Comparison of ENCODE assay signal across 8 mouse cellular contexts in genomic region chr8:84687705-84688100, GRCm38 (mm10). TPM values are rescaled to one million over a fixed set of nuclear protein-coding genes. Genes with fewer than 3 reads are reported as not detected.
DNase-seq lines count a peak whose midpoint lies in the region; ATAC-seq and TF ChIP-seq lines count a peak whose summit lies in the region.

Gene Nacc1, minus strand, starts transcription at chr8:84687862.

- peaks cover 50% of the 10 kb centered on the region for H3K4me1 ChIP-seq in hindbrain, embryonic 15.5 days (replicated peaks)

- H3K27me3 ChIP-seq in hindbrain, embryonic 15.5 days, result no peaks in the 10 kb centered on the region

- peak within 1 kb of the TSS; percentile 91 for H3K4me2 ChIP-seq in hindbrain, embryonic 15.5 days

- H3K27ac ChIP-seq in hindbrain, embryonic 15.5 days (replicated peaks), result peak within 1 kb of the TSS; percentile 84
- peak within 1 kb of the TSS; percentile 94 for H3K27ac ChIP-seq in left cerebral cortex, adult 2 months
- peak within 1 kb of the TSS; percentile 76 for H3K27ac ChIP-seq in macrophage

- H3K9ac ChIP-seq in hindbrain, embryonic 15.5 days, result peak within 1 kb of the TSS; percentile 98

- peak; percentile 90 for DNase-seq in R1 (ENCODE audit: low read depth, low spot score)
- peak; percentile 91 to 95 for DNase-seq in cerebellum, postnatal 25 days
- peak; percentile 89 for DNase-seq in gastrocnemius, adult 18-20 months (ENCODE audit: low spot score)
- DNase-seq in left cerebral cortex, adult 2 months (ENCODE audit: extremely low spot score in 1 of 2, low spot score in 2 of 2), result peak; percentile 84 to 86
- DNase-seq in right cerebral cortex, adult 2 months (ENCODE audit: low spot score in 2 of 2), result peak; percentile 80 to 87
- peak; percentile 80 to 87 for DNase-seq in urinary bladder, postnatal 36 days (ENCODE audit: low spot score in 2 of 2)

- TF ChIP-seq CTCF in left cerebral cortex, adult 2 months (IDR thresholded peaks at IDR 0.05), result peak; percentile 22

- WGBS in hindbrain, embryonic 15.5 days, result under 1% methylated on average over 30 of the region's 37 CpGs
- under 1% methylated on average over 37 of the region's 37 CpGs for WGBS in macrophage (ENCODE audit: missing documents)

- intact Hi-C loops in left cerebral cortex, adult 2 months (cut with DNase I), result loop anchor here (1.0 kb wide), 1 partner anchor 25 kb away; the partner anchor contains the start of gene Ier2

- peaks cover 13% of the 10 kb centered on the region for H3K36me3 ChIP-seq in hindbrain, embryonic 15.5 days
- peaks cover 9% of the 10 kb centered on the region; the same call in 1 of the 2 replicates for H3K36me3 ChIP-seq in macrophage (ENCODE audit: inconsistent target)

- H3K9me3 ChIP-seq in hindbrain, embryonic 15.5 days, result no peaks in the 10 kb centered on the region

- H3K79me2 ChIP-seq in macrophage (ENCODE audit: inconsistent target), result peaks cover 70% of the 10 kb centered on the region

- H3K4me3 ChIP-seq in hindbrain, embryonic 15.5 days, result peak within 1 kb of the TSS; percentile 98
- H3K4me3 ChIP-seq in left cerebral cortex, adult 2 months, result peak within 1 kb of the TSS; percentile 96
- H3K4me3 ChIP-seq in macrophage (ENCODE audit: inconsistent target), result peak within 1 kb of the TSS; percentile 95

- peak; percentile 82 for ATAC-seq in hindbrain, embryonic 15.5 days (ENCODE audit: low FRiP score, low read depth)

RNA-seq across cellular contexts. Expression of gene Nacc1, which starts in this region (rescaled TPM):
- 10 to 100 TPM; 19.3 to 22.8 TPM for total RNA-seq in gastrocnemius, adult 18-20 months (2021)
- polyA plus RNA-seq in hindbrain, embryonic 15.5 days (2015; fragmentation: Nextera tagmentation; extraction: Ambion mirVana), result 13.6 and 16.1 TPM in 2 replicates
- total RNA-seq in left cerebral cortex, adult 2 months (2021), result 10 to 100 TPM; 95.5 to 96.8 TPM
- total RNA-seq in macrophage (2018; cell fraction: chromatin; rRNA removed), result 10 to 100 TPM; 29.2 to 67.2 (median 42.0) TPM
- 10 to 100 TPM; 49.3 to 73.4 (median 60.7) TPM for total RNA-seq in macrophage (2018; cell fraction: cytosol; rRNA removed)
- total RNA-seq in macrophage (2018; cell fraction: nucleus; rRNA removed), result 10 to 100 TPM; 42.8 to 95.1 (median 62.2) TPM
- polyA plus RNA-seq in macrophage (2018), result 42.2 to 61.4 TPM (median 49.6 TPM) in 3 replicates

Comparison
In these comparisons a context has a peak if more than half of its experiments do, and no peak if none do; other contexts are left out.
1. Peak in every context shown above with its lines: DNase-seq, ATAC-seq, H3K4me3 ChIP-seq and H3K27ac ChIP-seq.
2. RNA of gene Nacc1 (total RNA-seq): 95.5 to 96.8 TPM in left cerebral cortex, adult 2 months; 19.3 to 22.8 TPM in gastrocnemius, adult 18-20 months; every median in the first group is over 4 times any median in the second.